Mouse (Mus musculus): Measurements from ENCODE around the gene Hid1.

Gene Hid1

DNA sequence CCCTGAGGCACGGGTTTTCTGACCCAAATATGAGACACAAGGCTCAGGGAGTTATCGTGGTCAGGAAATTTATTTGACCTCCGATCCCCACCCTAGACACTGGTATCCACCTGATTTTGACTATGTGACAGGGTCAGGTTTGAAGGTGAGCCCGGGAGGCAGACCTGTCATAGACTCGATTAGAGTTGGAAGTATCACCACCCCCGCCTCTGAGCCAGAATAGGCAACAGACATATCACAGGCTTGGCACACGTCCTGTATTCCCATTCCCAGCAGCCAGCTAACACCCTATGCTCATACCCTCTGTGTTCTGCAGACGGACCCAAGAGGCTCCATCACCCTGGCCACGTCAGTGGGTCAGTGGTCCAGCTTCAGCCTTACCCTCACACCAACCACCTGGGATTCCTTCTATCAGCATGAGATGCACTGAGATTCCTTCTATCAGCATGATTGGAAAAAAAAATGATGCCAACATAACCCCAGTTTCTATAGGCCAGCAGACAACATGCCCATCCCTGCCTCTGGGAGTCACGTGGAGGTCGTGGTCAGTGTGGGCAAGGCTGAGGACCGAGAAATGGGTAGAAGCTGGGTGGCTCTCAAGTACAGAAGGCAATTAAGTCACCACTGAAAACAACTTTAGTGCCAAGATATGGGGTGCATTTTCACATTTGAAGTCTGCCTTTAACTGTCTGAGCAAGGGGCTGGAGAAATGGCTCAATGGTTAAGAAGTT, 7.3 kb upstream of the Hid1 start:
- DNase-seq (ENCODE audit: low spot score), result no peak

DNA sequence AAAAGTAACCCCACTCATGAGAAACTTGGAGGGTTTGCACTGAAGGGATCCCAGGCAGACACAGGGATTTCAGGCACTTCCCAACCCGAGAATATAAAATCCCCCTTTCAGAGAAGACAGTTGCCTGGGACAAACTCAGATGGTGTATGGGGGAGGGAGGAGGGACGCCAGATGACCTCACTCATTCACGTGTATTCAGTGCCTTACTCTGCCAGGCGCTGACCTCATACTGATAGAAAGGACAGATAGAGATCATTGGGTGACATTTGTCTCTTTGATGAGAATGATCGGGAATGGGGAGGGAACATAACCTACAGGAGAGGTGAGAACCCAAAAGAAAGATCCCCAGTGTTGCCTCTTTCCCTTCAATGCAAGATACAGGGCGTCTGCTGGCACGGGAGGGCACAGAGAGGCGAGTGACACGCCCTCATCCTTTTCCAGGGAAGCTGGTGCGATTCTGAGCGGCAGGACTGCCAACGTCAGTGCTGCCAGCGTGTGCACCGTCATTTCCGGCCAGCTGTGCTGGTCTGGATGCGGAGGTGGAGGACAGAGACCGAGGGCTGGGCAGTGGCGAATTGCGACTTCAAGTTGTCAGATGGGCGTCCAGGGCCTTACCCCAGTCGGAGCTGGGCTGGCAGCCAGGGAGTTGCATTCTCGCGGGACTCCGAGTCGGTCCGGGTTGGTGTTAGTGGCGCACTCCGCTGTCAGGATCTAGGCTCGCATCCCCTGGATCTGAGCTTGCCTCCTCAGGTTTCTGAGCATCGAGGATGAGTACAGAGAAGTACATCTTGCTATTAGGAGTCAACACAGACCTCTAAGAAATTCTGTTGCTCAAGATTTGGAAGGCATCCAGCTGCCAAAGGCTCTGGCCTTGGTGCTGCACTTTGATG, 6.5 kb upstream of the Hid1 start:
- DNase-seq (ENCODE audit: low spot score), result no peak

DNA sequence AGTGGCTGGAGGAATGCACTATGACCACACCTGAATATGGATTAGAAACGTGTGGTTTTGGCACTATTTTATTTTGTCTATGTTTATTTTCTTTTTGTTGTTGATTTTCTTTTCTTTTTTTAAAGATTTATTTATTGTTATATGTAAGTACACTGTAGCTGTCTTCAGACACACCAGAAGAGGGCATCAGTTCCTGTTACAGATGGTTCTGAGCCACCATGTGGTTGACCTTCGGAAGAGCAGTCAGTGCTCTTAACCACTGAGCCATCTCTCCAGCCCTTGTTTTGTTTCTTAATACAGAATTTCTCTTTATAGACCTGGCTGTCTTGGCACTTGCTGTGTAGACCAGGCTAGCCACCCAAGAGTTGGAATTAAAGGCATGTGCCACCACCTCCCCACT, 5.2 kb upstream of the Hid1 start:
- DNase-seq (ENCODE audit: low spot score), result no peak

DNA sequence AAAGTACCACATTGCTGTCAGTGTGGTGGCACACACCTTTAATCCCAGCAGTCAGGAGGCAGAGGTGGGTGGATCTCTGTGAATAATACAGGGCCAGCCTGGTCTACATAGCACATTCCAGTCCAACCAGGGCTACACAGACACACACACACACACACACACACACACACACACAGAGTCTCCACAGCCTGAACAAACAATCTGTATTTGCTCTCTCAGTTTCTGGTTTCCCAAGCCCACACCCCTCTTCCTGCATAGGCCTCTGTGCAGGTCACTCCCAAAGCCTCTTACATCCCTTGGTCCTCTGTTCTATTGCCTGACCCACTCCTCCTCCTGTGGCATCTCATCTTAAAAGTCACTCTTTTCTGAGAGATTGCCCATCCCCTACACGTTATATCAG, 4.5 kb upstream of the Hid1 start:
- DNase-seq (ENCODE audit: low spot score), result no peak

DNA sequence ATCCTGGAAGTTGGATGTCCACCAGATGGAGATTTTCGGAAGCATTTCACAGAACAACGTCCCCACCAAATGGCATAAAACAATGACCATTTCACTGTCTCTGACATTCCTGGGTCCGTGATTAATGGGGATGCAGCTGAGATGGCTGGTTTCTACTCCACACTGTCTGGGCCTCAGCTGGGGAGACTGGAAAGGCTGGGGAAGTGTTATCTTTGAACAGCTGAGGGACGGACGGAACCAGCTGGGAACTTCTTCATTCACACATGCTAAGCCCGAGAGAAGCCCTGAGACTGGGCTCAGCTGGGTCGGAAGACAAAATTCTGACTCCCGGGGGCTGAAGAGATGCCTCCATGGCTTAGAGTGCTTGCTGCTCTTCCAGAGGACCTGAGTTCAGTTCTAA, 3.8 kb upstream of the Hid1 start:
- no peak for DNase-seq (ENCODE audit: low spot score)

DNA sequence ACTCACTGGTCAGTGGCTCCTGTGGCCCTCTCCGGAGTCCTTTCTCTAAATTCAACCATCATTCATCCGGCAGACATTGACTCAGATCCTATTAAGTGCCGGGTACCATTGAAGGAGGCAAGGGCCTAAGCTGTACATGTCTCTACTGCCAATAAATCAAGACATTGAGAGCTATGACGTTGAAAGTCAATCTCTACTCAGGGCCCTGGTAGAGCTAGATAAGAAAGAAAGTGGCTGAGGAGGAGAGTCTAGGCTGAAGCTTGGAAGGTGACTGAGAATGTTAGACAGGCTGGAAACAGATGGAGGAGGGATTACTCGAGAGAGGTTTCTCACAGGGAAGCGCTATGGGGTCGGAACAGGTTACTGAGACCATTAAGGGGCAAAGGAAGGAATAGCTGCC, 2.8 kb upstream of the Hid1 start:
- no peak for DNase-seq (ENCODE audit: low spot score)

DNA sequence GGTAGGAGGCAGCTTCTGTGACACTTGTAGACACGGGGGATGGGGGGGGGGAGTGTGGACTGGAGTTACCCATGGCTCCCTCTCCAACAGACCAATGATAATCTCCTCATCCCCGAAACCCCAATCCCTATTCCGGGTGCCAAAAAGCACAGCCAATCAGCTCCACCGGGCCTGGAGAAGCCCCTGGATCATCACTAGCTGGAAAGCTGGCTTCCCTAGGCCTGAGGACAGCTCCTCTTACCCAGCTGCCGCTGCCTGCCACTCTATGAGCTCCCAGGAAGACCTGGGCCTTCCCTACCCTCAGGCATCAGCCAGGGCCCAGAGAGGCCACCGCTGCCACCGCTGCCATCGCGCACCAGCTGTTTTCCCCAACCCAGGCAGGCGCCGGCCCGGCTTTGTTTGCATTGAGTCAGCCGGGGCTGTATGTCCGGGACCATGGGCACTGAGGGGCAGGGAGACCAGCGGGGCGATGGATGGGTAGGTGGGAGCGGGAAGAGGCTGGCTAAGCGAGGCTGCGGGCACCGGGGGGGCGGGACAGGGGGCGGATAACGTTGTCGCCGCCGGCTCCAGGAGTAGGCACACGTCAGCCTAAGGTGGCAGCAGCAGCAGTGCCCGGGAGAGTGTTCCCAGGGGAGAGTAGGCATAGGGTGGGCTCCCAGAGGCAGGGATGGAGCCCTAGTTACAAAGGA, 706 bp downstream of the Hid1 start:
- no peak for DNase-seq (ENCODE audit: low spot score)

DNA sequence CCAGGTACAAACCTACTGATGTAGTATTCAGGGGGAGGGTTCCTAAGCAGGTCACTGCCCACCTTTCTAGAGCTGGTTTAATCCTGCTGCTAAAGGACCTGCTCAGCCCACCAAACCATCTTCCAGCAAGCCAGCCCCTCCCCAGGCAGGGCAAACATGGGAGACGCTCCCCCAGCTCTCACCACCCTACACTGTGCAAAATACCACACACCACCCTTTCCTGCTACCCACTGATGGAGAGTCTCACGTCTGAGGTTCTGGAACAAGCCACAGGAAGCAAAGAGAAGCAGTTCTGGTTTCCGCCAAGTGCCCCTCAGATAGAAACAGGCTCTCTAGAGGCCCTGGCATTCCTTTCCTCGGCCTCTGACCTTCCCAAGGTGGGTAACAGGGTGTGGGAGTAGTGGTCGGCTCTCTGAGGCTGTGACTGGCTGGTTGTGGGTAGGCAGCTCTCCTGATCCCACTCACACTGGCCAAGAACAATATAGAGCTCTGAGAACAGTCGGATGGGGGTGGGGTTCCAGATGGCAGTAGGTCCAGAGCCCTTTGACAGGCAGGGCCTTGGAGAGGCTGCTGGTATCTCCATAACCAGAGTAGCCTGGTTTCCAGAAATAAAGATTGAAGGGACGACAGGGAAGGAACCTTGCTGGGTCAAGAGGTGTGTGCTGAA, 1.4 kb downstream of the Hid1 start:
- DNase-seq (ENCODE audit: low spot score), result no peak

DNA sequence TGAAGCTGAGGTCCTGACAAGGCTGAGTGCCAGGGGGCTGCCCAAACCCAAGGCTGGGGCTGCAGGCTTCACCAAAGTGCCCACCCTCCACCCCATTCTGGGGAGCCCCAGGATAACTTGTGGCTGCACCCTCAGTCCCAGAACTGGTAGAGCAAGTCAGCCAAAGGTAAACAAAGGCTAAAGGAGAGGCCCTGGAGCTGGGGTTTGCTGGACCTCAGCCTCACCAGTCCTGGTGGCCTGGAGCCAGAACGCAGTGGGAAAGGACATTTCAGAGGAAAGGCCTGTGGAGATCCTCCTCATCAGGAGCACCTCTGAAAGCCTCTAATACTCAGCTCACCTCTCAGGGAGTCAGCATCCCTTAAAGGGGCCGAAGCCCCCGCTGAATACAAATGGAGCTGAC, 3.4 kb downstream of the Hid1 start:
- DNase-seq (ENCODE audit: low spot score), result no peak

DNA sequence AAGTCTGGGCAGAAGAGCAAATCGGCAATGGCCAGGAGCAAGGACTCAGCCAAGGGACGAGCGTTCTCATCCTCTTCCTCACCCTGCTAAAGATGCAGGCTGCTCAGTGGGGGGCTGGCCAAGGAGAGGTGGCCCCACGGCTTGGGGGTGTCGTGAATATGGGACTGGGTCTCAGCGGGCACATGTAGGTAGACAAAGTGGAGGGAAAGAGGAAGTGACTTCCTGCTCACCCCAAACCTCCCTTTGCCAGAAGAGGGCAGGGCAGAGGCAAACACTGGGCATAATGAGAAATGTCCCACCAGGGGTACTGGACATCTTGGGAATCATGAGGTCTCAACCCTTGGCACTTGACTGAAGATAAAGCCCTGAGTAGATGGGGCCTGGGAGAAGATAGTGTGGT, 7.8 kb downstream of the Hid1 start:
- DNase-seq (ENCODE audit: low spot score), result no peak

DNA sequence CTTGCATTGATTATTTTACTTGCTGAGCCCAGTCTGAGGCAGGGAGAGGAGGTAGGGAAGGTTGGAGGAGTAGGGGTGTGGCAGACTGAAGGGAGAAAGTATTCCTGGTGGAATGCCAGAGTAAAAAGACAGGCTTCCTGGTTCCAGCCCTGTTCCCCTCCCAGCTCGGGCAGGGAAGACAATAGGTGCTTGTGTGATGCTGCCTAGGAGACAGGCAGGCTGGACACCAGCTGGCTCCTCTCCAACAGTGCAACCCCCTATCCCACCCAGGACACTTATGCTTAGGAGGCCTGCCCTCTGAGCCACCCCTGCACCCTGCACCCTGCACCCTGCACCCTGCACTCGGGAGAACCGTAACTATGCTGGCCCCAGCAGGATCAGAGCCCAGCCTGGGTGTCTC, 8.3 kb downstream of the Hid1 start:
- no peak for DNase-seq (ENCODE audit: low spot score)

DNA sequence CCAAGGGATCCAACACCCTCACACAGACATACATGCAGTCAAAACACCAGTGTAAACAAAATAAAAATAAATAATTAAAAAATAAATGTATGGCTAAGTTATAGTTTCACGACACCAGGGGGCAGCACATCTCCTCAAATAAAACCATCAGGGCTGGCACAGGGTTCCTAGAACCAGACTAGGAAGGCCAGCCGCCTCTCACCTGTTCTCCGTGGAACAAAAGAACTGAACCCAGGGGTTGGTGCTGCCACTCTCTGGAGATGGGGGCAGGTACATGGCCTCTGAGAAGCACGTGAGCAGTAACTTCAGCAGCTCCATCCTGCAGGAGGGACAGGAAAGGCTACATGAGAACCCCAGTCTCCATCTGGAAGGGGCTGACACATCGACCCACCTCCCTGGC, 9.1 kb downstream of the Hid1 start:
- no peak for DNase-seq (ENCODE audit: low spot score)

DNA sequence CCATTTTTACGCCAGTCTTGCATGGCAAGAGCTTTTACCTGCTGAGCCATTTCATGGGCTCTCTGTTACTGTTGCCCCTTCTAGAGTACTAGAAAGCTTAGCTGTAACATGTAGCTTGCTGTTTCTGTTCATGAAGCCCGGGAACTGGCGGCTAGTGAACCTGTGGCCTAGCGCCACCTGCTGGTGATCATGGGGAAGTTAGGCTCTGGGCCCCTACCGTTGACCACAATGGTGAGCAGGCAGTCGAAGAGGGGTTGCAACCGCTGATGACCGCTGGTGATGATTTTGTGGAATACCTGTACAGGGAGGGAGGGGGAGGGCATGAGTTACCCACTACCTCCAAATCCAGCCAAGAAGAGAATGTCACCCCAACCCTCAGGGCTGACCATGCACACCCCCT, 13.4 kb downstream of the Hid1 start:
- no peak for DNase-seq (ENCODE audit: low spot score)

DNA sequence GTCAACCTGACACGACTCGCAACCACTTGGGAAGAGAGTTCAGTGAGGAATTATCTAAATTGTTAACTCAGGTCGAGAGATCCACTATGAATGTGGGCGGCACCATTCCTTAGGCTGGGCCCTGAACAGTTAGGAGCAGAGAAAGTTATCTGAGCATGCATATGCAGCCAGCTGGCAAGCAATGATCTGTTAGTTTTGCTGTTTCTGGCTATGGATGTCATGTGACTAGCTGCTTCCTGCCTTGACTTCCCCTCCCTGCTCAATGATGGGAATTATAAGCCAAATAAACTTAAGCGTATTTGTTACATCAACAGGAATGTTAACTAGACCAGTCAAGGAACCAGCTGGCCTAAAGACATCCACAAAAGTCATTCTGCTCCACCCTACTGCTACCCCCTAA, 14.2 kb downstream of the Hid1 start:
- DNase-seq (ENCODE audit: low spot score), result no peak

DNA sequence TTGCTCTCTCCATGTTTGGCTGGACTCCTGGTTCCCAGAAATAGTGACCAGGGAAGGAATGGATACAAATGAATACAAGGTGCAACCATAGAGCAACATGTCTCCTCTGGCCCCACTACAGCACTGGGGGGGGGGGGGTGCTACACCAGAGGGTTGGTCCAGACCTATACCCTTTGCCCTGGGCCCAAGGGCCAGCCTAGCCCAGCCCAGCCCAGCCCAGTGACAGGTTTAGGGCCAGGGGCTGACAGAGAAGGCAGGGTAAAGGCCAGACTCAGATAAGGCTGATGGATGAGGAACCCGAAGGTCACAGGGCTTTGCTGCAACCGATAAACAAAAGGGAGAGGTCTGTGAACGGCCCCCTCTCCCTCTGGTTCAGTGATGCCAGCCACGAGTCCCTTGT, 17.6 kb downstream of the Hid1 start:
- no peak for DNase-seq (ENCODE audit: low spot score)

DNA sequence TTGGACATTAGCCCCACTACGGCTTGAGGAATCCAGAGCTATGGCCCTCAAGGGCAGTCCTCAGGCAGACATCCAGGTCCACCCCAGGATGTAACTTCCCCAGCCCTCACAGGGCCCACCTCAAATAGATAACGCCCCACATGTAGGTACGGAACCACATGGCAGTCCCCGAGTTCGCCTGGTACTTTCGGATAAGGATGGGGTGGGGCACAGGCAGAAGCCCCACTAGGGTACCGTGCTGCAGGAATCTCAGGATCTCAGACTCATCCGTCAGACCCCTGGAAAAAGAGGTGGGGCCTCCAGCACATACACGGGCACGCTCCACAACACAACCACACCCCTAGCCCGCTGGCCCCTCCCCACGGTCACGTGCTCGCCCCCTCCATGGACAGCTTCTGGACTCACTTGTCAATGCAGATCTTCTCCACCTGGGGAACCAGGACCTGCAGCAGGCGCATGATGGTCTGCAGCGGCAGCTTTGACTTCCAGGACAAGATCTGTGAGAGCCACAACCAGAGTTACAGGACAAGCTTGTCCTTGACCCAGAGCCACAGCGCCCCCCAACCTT, 18.8 kb downstream of the Hid1 start:
- no peak for DNase-seq (ENCODE audit: low spot score)

DNA sequence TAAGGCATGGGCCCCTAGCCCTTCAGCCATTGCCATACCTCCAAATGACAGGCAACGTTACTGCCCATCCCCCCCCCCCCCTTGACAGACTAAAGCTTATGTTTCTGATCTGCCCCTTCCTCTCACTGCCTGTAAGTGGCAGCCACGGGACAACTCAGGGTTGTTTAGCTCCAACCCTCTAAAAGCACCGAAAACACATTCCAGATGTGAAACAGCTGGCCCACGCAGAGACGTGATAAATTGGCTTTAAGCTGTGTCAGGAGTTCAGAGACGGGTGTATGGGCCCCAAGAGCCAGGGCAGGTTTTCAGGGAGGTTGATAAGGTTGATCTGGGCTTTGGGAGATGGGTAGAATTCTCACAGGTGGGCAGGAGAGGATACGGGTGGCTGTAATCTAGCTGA, 22.0 kb downstream of the Hid1 start:
- DNase-seq (ENCODE audit: low spot score), result no peak

DNA sequence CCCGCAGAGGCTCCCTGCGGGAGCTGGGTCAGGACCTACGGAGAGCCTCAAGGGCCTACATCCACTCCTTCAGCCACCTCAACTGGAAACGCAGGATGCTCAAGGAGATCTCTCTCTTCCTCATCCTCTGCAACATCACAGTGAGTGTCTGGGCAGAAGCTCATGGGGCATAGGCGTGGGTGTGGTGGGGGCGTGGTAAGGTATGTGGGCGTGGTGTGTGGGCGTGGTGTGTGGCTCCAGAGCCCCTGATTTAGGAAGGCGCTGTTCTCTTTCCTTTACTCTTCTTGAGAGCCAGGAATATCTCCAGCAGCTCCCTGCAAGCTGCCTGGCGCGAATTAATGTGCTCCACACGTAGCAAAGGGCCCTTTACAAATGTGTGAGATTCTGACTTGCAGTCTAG, 22.6 kb downstream of the Hid1 start:
- no peak for DNase-seq (ENCODE audit: low spot score)

DNA sequence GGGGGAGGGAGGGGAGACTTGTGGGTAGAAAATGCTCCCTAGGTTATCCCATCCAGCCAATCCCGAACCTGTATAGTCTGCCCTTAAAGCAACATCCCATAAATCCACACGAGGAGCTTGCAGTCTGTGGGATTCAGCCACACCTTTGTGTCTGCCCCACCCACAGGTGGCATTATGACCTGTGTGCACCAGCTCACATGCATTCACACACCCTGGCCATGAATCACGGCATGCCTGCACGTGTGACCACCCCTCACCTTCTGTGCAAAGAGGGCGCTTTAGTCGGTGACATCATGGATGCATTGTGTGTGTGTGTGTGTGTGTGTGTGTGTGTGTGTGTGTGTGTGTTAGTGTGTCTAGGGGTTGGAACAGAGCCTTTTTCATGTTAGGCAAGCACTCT, 25.7 kb downstream of the Hid1 start:
- DNase-seq (ENCODE audit: low spot score), result no peak

DNA sequence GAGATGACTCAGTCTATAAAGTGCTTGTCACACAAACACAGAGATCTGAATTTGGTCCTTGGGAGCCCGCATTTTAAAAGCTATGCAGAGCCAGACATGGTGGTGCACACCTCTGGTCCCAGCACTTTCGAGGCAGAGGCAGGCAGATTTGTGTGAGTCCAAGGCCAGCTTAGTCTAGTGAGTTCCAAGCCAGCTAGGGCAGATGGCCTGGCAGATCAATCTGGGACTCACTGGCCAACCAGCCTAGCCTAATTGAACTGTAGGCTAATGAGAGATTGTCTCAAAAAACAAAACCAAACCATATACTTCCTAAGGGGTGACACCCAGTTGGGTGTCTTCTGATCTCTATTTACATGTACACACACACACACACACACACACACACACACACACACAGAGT, 26.3 kb downstream of the Hid1 start:
- DNase-seq (ENCODE audit: low spot score), result no peak

DNA sequence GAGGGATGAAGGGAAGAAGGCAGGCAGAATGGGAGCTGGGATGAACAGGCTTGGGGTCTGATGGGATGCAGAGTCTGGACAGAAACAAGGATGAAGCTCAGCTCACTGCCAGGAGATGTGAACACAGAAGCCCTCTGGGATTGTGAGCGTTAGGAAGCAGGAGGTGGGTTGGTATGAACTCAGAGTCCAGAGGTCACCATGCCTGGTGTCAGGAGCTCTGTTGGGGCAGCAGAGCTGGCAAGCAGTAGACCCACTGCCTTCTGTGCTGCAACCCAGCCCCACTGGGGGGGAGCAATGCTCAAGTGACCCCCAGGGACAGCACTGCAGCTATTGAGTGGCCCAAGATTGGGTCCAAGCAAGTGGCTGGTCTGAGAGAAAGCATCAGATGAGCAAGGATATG, 29.7 kb downstream of the Hid1 start:
- no peak for DNase-seq (ENCODE audit: low spot score)

DNA sequence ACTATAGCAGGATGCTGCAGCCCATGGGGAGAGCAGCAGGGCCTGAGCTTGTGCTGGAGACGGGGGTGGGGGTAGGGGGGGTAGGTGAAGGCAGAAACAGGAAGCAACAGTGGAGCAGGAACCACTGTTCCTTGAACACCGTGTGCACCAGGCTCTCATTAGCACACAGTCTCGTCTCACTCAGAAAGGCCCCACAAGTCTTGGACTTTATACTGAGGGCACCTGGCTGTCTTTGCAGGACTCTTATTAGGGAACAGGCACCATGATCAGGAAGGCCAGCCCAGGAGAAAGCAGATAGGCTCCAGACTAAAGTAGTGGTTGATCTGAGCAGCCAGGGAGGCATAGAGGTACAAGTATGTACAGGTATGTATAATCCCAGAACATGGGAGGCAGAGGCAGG, 30.2 kb downstream of the Hid1 start:
- DNase-seq (ENCODE audit: low spot score), result no peak
